Mouse (Mus musculus) bone marrow macrophage, adult 2 months (primary cell): ENCODE data around the gene Eif3f.

ENCODE experiments used
- CTCF ChIP-seq: IDR thresholded peaks from 2 replicates; pipeline ENCODE4 v1.5.1; 2012; ENCODE audit warnings: low read depth, mild to moderate bottlenecking, low read length, moderate library complexity
- POLR2A ChIP-seq: IDR thresholded peaks from 2 replicates; pipeline ENCODE4 v1.6.1; 2012; ENCODE audit warnings: mild to moderate bottlenecking, low read depth, low read length, borderline replicate concordance

GRCm38 (mm10) chr7:108933794-108934731 lies at the start of gene Eif3f:
- TF ChIP-seq CTCF, result peak; percentile 50
- no peak for TF ChIP-seq POLR2A
